Mouse (Mus musculus): ENCODE measurements around the gene Nt5c2. TPM values are rescaled to one million over a fixed set of nuclear protein-coding genes. Genes with fewer than 3 reads are reported as not detected.

The Nt5c2 gene
- total RNA-seq, 2 experiments from 2014 or later, result 73.7 to 82.1 TPM

GRCm38 (mm10) chr19:47040720-47041473 lies 25.9 kb upstream of the Nt5c2 start:
- Histone ChIP-seq H3K27ac (no peak overlapping the region; the same call in 1 of the 2 replicates), H3K4me3 (no peak overlapping the region)
- DNase-seq (ENCODE audit: extremely low spot score in 1 of 2, low spot score in 2 of 2), result no peak
- intact Hi-C loops (cut with DNase I), result loop anchor here (2.0 to 5.0 kb wide), 2 partner anchors 164 to 279 kb away; partner anchors contain the start of gene Cnnm2
- no peak for TF ChIP-seq CTCF (IDR thresholded peaks at IDR 0.05)

GRCm38 (mm10) chr19:47036596-47036995 lies 21.6 kb upstream of the Nt5c2 start:
- Histone ChIP-seq H3K4me3 (no peak overlapping the region), H3K27ac (no peak overlapping the region)
- DNase-seq (ENCODE audit: extremely low spot score in 1 of 2, low spot score in 2 of 2), result no peak
- intact Hi-C loops (cut with DNase I), result no loop called here
- TF ChIP-seq CTCF (IDR thresholded peaks at IDR 0.05), result no peak

DNA sequence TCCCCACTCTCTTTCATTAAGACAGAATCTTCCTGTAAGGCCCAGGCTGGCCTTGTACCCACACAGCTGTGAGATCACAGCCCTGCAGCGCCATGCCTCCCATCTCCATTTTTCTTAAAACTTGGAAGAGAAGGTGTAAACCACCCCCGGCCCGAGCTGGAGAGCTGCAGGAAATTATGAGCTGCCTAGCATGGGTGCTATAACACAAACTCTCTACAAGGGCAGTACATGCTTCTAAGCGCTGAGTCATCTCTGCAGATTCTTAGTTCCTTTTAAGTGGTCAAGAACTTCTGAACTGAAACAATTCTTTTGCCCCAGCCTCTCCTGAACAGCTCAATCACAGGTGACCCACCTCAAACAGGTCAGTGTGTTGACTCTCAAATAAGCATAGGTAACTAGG lies 20.0 kb upstream of the Nt5c2 start:
- DNase-seq (ENCODE audit: extremely low spot score in 1 of 2, low spot score in 2 of 2), result peak in 1 of 2 experiments; percentile 62
- Histone ChIP-seq H3K27ac (peak overlapping the region; percentile 17; the same call in 1 of the 2 replicates), H3K4me3 (no peak overlapping the region)
- intact Hi-C loops (cut with DNase I), result loop anchor here (2.0 kb wide), 1 partner anchor 20 kb away; the partner anchor contains the start of genes Ina and Nt5c2
- TF ChIP-seq CTCF (IDR thresholded peaks at IDR 0.05), result no peak

DNA sequence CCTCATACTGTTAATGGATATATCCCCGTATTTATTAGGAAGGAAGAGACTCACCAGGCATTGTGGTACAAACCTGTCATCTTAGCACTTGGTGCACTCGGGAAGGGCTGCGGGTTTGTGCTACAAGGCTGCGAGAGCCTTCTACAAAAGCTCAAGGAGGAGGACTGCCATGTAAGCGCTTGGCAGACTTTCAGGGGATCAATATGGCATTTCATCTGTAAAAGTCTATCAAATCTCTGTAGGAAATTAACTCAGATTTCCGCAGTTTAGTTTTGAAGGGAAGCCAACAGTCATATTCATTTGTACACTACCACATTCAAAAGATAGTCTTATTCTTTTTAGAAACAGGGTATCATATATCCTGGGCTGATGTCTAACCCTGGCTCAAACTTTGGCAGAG lies 16.8 kb upstream of the Nt5c2 start:
- no peak for DNase-seq (ENCODE audit: extremely low spot score in 1 of 2, low spot score in 2 of 2)
- Histone ChIP-seq H3K27ac (no peak overlapping the region), H3K4me3 (no peak overlapping the region)
- no peak for TF ChIP-seq CTCF (IDR thresholded peaks at IDR 0.05)
- intact Hi-C loops (cut with DNase I), result no loop called here

DNA sequence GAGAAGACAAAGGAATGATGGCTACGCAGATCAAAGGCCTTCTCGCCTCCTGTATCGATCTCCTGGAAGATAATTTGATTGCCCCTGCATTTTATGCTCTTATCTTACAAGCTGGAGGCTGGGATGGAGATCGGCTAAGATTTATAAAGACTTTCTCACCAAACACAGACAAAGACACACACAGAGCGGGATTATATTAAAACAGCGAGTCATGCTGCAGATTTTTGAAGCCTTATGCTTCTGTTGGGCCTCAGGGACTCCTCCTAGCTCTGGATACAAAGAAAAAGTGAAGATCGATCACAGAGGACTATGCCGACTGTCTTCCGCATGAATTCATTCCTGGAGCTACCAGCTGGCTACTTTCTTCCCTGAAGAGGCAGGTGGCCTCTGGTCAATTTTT lies 14.8 kb upstream of the Nt5c2 start:
- DNase-seq (ENCODE audit: extremely low spot score in 1 of 2, low spot score in 2 of 2), result no peak
- intact Hi-C loops (cut with DNase I), result no loop called here
- TF ChIP-seq CTCF (IDR thresholded peaks at IDR 0.05), result no peak
- Histone ChIP-seq H3K27ac (no peak overlapping the region), H3K4me3 (no peak overlapping the region)

- intact Hi-C loops (cut with DNase I), result no loop called here
- DNase-seq (ENCODE audit: extremely low spot score in 1 of 2, low spot score in 2 of 2), result no peak
- Histone ChIP-seq H3K4me3 (no peak overlapping the region), H3K27ac (no peak overlapping the region)
- peak; percentile 25 for TF ChIP-seq CTCF (IDR thresholded peaks at IDR 0.05)
Measured at GRCm38 (mm10) chr19:47026513-47026912, 11.6 kb upstream of the Nt5c2 start.

- intact Hi-C loops (cut with DNase I), result no loop called here
- peak in 1 of 2 experiments; percentile 30 for DNase-seq (ENCODE audit: extremely low spot score in 1 of 2, low spot score in 2 of 2)
- H3K27ac ChIP-seq, result no peak overlapping the region
- no peak for TF ChIP-seq CTCF (IDR thresholded peaks at IDR 0.05)
- H3K4me3 ChIP-seq, result no peak overlapping the region
Measured at GRCm38 (mm10) chr19:47024954-47025353, 10.0 kb upstream of the Nt5c2 start.

DNA sequence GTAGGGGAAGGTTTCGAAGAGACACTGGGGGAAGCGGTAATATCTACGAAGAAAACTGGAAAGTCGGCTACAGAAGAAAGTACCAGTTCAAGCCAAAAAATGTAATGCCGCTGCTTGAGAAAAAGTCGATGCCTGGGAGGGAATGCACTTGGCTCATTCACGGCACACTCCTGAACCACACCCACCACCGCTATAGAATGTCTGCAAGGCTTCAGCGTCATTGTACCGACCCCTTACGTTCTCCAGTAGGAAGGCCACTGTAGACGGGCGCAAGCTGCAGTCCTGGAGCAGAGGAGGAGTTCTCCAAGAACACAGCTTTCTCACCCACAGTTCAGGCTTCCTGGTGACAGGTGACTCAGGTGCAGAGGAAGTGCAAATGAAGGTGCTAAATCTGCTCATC lies 8.6 kb upstream of the Nt5c2 start:
- TF ChIP-seq CTCF (IDR thresholded peaks at IDR 0.05), result no peak
- Histone ChIP-seq H3K27ac (no peak overlapping the region), H3K4me3 (no peak overlapping the region)
- no peak for DNase-seq (ENCODE audit: extremely low spot score in 1 of 2, low spot score in 2 of 2)
- intact Hi-C loops (cut with DNase I), result no loop called here

- no peak overlapping the region for H3K27ac ChIP-seq
- TF ChIP-seq CTCF (IDR thresholded peaks at IDR 0.05), result no peak
- no peak overlapping the region for H3K4me3 ChIP-seq
- no peak for DNase-seq (ENCODE audit: extremely low spot score in 1 of 2, low spot score in 2 of 2)
- intact Hi-C loops (cut with DNase I), result no loop called here
Measured at GRCm38 (mm10) chr19:47022709-47023108, 7.8 kb upstream of the Nt5c2 start.

DNA sequence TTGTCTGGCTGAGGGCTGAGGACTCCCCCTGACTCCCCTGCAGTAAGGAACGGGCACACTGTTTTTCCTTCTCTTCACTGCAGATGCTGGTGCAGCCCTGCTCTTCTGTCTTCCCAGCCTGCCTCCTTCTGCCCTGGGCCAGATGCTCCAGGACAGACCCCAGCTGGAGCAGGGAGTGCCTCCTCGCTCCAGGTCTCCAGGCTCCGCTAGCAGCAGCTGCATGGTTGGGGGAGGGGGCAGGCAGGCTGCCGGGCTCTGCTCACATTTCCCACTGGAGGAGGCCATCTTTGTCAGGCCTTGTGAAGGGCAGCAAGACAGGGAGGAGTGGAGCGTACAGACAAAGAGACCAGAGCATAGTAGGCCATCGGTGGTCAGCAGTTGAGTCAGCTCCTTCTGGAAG lies 4.4 kb upstream of the Nt5c2 start:
- no peak for DNase-seq (ENCODE audit: extremely low spot score in 1 of 2, low spot score in 2 of 2)
- Histone ChIP-seq H3K4me3 (0 out of 2 replicates have a peak overlapping the region, but pooled peaks have one; percentile 21), H3K27ac (no peak overlapping the region)
- TF ChIP-seq CTCF (IDR thresholded peaks at IDR 0.05), result no peak
- intact Hi-C loops (cut with DNase I), result no loop called here

DNA sequence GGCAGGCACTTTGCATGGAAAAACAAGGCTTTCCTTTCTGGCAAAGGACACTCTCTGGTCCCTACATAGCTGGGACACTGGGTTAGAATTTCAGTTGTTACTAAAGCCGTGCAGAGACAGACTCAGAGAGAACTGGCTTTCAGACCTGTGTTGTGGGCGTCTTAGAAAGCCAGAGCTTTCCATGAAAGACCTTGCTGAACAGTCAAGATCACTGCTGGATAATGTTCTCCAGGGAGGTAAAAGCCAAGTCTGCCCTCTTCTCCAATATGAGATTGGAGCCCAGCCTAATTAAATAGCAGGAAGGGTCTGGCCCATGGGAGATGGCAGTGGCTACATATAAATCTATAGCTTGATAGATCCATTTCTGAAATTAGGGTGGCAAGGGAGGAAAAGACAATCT lies 3.4 kb upstream of the Nt5c2 start:
- intact Hi-C loops (cut with DNase I), result no loop called here
- H3K27ac ChIP-seq, result no peak overlapping the region
- DNase-seq (ENCODE audit: extremely low spot score in 1 of 2, low spot score in 2 of 2), result no peak
- H3K4me3 ChIP-seq, result peak overlapping the region; percentile 67
- TF ChIP-seq CTCF (IDR thresholded peaks at IDR 0.05), result no peak

- Histone ChIP-seq H3K4me3 (peak overlapping the region; percentile 67), H3K27ac (no peak overlapping the region)
- TF ChIP-seq CTCF (IDR thresholded peaks at IDR 0.05), result no peak
- intact Hi-C loops (cut with DNase I), result no loop called here
- DNase-seq (ENCODE audit: extremely low spot score in 1 of 2, low spot score in 2 of 2), result no peak
Measured at GRCm38 (mm10) chr19:47017831-47018230, 2.9 kb upstream of the Nt5c2 start.

DNA sequence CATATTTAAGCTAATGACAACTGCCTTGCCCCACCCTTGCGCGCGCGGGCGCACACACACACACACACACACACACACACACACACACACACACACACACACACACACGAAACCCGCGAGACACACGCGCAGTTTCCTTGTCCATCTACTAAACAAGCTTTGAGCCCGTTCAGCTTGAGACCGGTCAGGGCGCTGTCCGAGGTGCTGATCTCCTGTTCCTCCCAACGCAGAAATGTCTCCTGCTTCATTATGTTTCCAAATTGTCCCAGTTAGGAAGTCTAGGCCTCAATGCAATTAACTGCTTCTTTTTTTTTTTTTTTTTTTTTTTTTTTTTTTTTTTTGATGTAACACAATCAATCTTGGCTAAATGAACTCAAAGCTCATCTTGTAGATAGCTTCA lies 1.5 kb upstream of the Nt5c2 start:
- Histone ChIP-seq H3K27ac (no peak overlapping the region), H3K4me3 (peak overlapping the region; percentile 67)
- intact Hi-C loops (cut with DNase I), result no loop called here
- no peak for DNase-seq (ENCODE audit: extremely low spot score in 1 of 2, low spot score in 2 of 2)
- no peak for TF ChIP-seq CTCF (IDR thresholded peaks at IDR 0.05)

Data from left cerebral cortex, adult 2 months (tissue).